Mouse (Mus musculus): Measurements from ENCODE around the gene Zcchc4. TPM values are rescaled to one million over a fixed set of nuclear protein-coding genes. Genes with fewer than 3 reads are reported as not detected.

Zcchc4 gene
- polyA plus RNA-seq, 1 experiment: not detected

DNA sequence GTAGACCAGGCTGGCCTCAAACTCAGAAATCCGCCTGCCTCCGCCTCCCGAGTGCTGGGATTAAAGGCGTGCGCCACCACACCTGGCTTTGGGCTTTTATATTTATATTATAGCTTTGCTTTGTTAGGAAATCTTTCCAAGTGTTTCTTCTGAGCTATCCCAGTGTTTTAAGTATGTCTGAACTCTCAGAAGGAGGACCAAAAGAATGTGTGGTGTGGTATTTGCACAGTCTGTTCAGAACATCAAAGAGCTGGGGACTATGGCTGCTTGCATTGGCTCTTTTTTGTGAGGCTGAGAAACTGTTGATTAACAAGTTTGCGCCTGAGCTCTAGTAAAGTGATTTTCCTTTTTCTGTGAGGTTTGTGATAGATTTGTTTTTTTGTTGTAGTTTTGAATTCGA lies 69.1 kb downstream of the Zcchc4 start:
- H3K4me1 ChIP-seq (ENCODE audit: control insufficient read depth, insufficient read depth, low read length): 0 out of 2 replicates have a peak, but pooled peaks cover 3% of the 10 kb centered on the region

DNA sequence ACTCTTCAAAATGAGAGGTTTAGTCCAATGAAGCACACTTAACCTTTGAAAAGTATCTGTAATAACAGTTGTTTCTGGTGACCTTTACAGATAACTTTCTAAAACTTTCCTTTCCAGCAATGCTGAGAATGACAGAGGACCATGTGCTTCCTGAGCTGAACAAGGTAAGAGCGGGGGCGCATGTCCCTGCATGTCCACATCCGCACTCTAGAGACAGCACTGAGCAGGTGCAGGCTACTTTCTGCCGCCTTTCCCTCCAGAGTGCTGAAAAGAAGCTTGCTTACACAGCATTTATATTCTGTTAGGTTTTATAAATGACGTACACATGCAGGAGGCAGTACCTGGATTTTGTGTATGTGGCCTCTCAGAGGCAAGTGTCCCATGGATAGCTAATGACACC lies 80.5 kb downstream of the Zcchc4 start:
- TF ChIP-seq CTCF (IDR thresholded peaks at IDR 0.05; ENCODE audit: insufficient read depth, low read depth, low read length) (no peak), POLR2A (IDR thresholded peaks at IDR 0.05; ENCODE audit: insufficient read depth, low read depth, low read length) (no peak)
- no peaks in the 10 kb centered on the region for H3K4me1 ChIP-seq (ENCODE audit: control insufficient read depth, insufficient read depth, low read length)
- no peak overlapping the region for H3K27ac ChIP-seq (ENCODE audit: insufficient read depth, low read depth, low read length)
- no peak overlapping the region for H3K4me3 ChIP-seq (ENCODE audit: insufficient read depth, low read depth, low read length)
- WGBS: 93% methylated on average over 5 of the region's 5 CpGs

More for the DNA sequence above, 69.1 kb downstream of the Zcchc4 start:
- no peak overlapping the region for H3K4me3 ChIP-seq (ENCODE audit: insufficient read depth, low read depth, low read length)
- no peak overlapping the region for H3K27ac ChIP-seq (ENCODE audit: insufficient read depth, low read depth, low read length)
- TF ChIP-seq POLR2A (IDR thresholded peaks at IDR 0.05; ENCODE audit: insufficient read depth, low read depth, low read length) (no peak), CTCF (IDR thresholded peaks at IDR 0.05; ENCODE audit: insufficient read depth, low read depth, low read length) (no peak)
- 95% methylated on average over 7 of the region's 7 CpGs for WGBS

DNA sequence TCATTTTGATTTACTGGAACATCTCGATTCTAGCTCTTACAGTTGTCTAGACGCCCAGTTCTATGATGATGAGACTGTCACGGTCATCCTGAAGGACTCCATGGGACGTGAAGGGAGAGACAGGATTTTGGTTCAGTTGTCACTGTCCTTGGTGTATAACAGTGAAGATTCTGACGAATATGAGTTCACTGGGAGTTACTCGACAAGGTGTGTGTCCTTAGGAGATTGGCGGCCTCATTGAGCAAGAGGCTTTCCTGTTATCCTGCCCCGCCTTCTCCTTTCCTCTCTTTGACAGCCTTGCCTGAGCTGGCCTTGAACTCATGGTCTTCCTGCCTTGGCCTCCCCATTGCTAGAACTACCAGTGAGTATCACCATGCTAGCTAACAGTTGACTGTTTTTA lies 89.2 kb downstream of the Zcchc4 start:
- WGBS: 92% methylated on average over 8 of the region's 8 CpGs
- no peak overlapping the region for H3K4me3 ChIP-seq (ENCODE audit: insufficient read depth, low read depth, low read length)
- no peak overlapping the region for H3K27ac ChIP-seq (ENCODE audit: insufficient read depth, low read depth, low read length)
- H3K4me1 ChIP-seq (ENCODE audit: control insufficient read depth, insufficient read depth, low read length): peaks cover 5% of the 10 kb centered on the region
- TF ChIP-seq CTCF (IDR thresholded peaks at IDR 0.05; ENCODE audit: insufficient read depth, low read depth, low read length) (no peak), POLR2A (IDR thresholded peaks at IDR 0.05; ENCODE audit: insufficient read depth, low read depth, low read length) (no peak)

DNA sequence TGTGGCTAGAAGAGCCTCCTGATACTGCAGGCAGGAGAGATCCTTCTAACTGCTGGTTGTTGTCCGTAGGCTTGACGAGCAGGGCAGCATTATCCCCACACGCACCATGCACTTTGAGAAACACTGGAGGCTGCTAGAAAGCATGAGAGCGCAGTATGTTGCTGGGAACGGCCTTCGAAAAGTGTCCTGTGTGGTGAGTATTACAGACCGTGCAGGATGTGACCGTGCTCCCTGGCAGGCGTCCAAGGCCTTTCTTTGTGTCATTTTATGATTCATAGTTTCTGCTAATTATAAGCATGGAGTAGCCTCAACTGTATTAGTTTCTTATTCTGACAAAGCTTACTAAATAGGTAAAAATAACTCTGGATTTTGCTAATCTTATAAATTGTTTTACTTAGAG lies 90.6 kb downstream of the Zcchc4 start:
- Histone ChIP-seq H3K4me1 (ENCODE audit: control insufficient read depth, insufficient read depth, low read length) (peaks cover 5% of the 10 kb centered on the region), H3K27ac (ENCODE audit: insufficient read depth, low read depth, low read length) (0 out of 2 replicates have a peak overlapping the region, but pooled peaks have one; percentile 26), H3K4me3 (ENCODE audit: insufficient read depth, low read depth, low read length) (no peak overlapping the region)
- 52% methylated on average over 9 of the region's 9 CpGs for WGBS
- TF ChIP-seq POLR2A (IDR thresholded peaks at IDR 0.05; ENCODE audit: insufficient read depth, low read depth, low read length) (no peak), CTCF (IDR thresholded peaks at IDR 0.05; ENCODE audit: insufficient read depth, low read depth, low read length) (no peak)

DNA sequence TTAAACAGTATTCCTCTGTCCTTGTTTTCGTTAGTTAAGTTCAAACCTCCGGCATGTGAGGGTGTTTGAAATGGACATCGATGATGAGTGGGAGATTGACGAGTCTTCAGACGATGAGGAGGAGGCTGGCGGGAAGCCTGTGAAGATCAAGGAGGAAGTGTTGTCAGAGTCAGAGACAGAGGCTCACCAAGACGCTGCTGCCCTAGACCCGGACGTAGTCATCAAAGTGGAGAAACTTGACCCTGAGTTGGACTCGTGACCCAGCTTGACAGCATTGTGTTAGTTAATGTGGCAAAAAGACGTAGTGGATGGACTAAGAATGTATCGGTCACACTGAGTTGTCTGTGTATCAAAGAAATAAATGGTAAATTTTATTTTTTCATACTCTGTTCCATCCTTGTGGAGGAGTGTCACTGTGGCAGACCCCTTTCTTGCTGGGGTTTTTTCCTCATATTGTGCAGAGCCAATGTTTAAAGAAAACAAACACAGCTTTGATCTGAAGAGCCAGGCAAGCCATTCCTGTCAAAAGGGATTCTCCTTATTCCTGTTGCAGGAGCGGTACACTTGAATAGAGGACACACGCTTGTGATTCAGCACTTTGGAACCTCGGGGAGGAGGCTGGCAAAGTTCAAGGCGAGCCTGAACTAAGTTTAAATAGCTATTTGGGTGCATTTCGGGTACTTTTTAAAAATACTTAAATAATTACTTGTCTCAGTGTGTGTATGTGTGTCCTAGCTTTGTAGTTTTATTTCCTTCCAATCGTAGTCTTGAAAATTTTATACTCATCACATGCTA lies 91.3 kb downstream of the Zcchc4 start:
- TF ChIP-seq POLR2A (IDR thresholded peaks at IDR 0.05; ENCODE audit: insufficient read depth, low read depth, low read length): no peak
- TF ChIP-seq CTCF (IDR thresholded peaks at IDR 0.05; ENCODE audit: insufficient read depth, low read depth, low read length): no peak
- Histone ChIP-seq H3K4me1 (ENCODE audit: control insufficient read depth, insufficient read depth, low read length) (peaks cover 5% of the 10 kb centered on the region), H3K27ac (ENCODE audit: insufficient read depth, low read depth, low read length) (no peak overlapping the region), H3K4me3 (ENCODE audit: insufficient read depth, low read depth, low read length) (no peak overlapping the region)
- 85% methylated on average over 18 of the region's 18 CpGs for WGBS

DNA sequence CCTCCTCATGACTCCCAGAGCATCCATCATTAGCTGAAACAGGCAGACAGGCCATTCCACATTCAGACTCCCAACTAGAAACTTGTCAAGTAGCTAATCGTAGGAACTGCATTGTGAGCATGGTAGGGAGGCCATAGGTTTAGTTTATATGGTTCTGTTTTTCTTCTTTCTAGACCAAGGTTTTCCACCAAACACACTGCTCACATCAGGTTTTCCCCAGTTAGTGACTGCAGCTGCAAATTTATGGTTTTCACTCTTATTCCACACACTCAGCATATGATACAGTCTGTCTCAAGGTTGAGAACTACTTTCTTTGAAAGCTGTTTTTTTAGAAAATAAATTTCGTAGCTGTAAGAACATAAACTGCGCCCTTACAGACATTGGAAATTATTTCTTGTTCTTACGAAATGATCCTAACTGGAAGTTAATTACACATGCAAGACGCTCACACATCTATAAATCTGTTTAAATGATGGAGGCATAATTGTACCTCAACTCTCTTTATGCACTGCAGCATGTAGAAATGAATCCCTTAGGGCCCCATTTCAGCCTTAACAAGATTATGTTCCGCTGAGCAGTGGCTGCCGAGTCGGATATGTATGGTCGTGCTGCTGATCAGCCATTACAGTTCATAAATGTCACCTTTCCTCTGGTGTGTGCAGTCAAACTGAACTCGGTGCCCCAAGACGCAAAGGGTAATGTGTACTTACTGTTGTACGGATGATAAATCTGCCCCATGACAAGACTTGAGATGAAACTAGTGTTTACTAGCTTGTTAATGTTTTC lies 93.9 kb downstream of the Zcchc4 start:
- Histone ChIP-seq H3K4me1 (ENCODE audit: control insufficient read depth, insufficient read depth, low read length) (peaks cover 5% of the 10 kb centered on the region), H3K4me3 (ENCODE audit: insufficient read depth, low read depth, low read length) (no peak overlapping the region), H3K27ac (ENCODE audit: insufficient read depth, low read depth, low read length) (no peak overlapping the region)
- WGBS: 89% methylated on average over 12 of the region's 12 CpGs
- no peak for TF ChIP-seq POLR2A (IDR thresholded peaks at IDR 0.05; ENCODE audit: insufficient read depth, low read depth, low read length)
- TF ChIP-seq CTCF (IDR thresholded peaks at IDR 0.05; ENCODE audit: insufficient read depth, low read depth, low read length): no peak

DNA sequence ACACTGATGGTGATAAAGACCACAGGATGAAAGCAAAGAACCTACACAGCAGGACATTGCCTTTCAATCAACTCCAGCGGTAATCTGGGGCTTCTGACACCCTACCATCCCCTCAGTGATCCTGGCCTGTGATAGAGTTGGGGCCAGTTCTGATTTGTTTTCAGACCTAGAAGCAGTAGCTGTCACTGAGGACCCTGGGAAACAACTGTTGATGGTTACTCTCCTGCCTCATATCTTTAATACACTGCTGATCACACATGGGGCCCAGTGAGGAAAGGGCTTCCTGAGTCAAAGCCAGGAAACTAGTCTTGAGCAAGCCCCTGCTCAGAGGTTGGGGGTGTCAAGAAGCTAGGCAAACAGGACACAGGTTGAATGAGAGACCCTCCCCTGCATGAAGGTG lies 96.3 kb downstream of the Zcchc4 start:
- no peak overlapping the region for H3K4me3 ChIP-seq (ENCODE audit: insufficient read depth, low read depth, low read length)
- no peak overlapping the region for H3K27ac ChIP-seq (ENCODE audit: insufficient read depth, low read depth, low read length)
- TF ChIP-seq POLR2A (IDR thresholded peaks at IDR 0.05; ENCODE audit: insufficient read depth, low read depth, low read length): no peak
- no peak for TF ChIP-seq CTCF (IDR thresholded peaks at IDR 0.05; ENCODE audit: insufficient read depth, low read depth, low read length)
- WGBS: 48% methylated on average over 1 of the region's 1 CpGs
- no peaks in the 10 kb centered on the region; the same call in 1 of the 2 replicates for H3K4me1 ChIP-seq (ENCODE audit: control insufficient read depth, insufficient read depth, low read length)

DNA sequence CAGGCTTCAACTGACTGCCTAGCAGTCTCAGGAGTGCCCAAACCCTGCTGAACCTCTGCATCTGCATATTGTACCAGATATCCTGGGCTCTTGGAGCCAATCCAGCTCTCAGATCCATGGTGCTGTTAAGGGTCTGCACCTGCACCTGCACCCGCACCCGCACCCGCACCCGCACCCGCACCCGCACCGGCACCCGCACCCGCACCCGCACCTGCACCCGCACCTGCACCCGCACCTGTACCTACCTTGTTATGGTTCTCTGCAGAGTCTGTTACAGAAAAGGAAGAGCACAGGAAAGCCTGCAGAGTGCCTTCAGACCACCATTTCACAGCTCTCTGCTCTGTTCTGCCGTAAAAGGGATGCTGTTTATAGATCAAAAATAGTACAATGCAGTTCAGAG lies 96.8 kb downstream of the Zcchc4 start:
- Histone ChIP-seq H3K27ac (ENCODE audit: insufficient read depth, low read depth, low read length) (no peak overlapping the region), H3K4me3 (ENCODE audit: insufficient read depth, low read depth, low read length) (no peak overlapping the region), H3K4me1 (ENCODE audit: control insufficient read depth, insufficient read depth, low read length) (no peaks in the 10 kb centered on the region; the same call in 1 of the 2 replicates)
- TF ChIP-seq POLR2A (IDR thresholded peaks at IDR 0.05; ENCODE audit: insufficient read depth, low read depth, low read length): no peak
- WGBS: 91% methylated on average over 13 of the region's 13 CpGs

Other genes with a start within 250 kb of the Zcchc4 start
- not detected in 2 replicates for gene Lgi2, start 208.9 kb upstream of the Zcchc4 start, polyA plus RNA-seq (2012; ENCODE audit: insufficient read depth, insufficient read length, low replicate concordance, missing spikeins)
- not detected in 2 replicates for gene Sepsecs, start 105.7 kb upstream of the Zcchc4 start, polyA plus RNA-seq (2012; ENCODE audit: insufficient read depth, insufficient read length, low replicate concordance, missing spikeins)
- gene Pi4k2b, start 33.8 kb upstream of the Zcchc4 start, polyA plus RNA-seq (2012; ENCODE audit: insufficient read depth, insufficient read length, low replicate concordance, missing spikeins): not detected in 2 replicates
- gene Anapc4, start 58.6 kb downstream of the Zcchc4 start, polyA plus RNA-seq (2012; ENCODE audit: insufficient read depth, insufficient read length, low replicate concordance, missing spikeins): not detected in 2 replicates